Mouse (Mus musculus): ENCODE measurements around the gene Dnmbp.

The Dnmbp gene

DNA sequence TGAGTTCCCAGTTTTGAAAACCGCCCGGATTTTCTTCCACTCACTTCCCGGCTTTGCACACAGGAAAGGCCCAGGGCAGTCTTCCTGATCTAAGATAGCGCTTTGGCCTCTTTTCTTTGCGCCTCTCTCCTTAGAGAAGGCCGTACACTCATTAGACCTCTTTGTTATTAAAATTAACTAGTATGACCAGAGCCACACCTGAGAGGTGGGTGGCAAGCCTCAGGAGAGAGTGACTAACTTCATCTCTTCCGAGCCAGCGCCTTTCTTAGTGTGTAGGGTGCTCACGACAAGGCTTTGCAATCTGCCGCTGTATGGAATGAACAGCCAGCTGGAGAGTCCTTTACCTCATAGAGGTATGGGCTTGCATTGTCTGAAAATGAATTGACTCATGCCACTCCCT, 136.1 kb downstream of the Dnmbp start:
- DNase-seq (ENCODE audit: low read depth, low spot score): no peak

DNA sequence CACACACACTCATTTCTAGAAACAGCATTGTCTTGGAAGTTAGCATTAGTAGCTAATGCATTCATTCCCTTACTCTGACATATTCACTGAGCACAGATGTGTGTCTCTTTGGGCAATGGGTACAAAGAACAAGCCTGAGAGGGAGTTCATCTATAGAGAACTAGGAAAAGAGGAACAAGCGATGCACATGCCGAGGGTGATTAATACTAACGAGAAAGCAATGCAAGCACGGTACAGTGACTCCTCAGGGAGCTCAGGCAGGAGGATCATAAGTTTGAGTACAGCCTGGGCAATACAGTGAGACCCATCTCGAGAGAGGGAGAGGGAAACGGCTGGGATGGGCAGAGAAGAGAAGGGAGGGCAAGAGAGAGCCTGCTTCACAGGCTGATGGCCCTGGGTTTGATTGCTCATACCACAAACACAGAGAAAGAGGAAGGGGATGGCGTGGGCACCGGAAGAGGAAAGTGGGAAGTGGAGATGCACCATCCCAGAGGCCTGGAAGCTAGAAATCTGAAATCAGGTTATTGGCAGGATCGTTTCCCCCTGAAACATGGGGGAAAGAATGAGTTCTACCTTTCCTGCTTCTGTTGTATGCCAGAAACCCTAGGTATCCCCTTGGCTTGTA, 138.5 kb downstream of the Dnmbp start:
- no peak for DNase-seq (ENCODE audit: low read depth, low spot score)

DNA sequence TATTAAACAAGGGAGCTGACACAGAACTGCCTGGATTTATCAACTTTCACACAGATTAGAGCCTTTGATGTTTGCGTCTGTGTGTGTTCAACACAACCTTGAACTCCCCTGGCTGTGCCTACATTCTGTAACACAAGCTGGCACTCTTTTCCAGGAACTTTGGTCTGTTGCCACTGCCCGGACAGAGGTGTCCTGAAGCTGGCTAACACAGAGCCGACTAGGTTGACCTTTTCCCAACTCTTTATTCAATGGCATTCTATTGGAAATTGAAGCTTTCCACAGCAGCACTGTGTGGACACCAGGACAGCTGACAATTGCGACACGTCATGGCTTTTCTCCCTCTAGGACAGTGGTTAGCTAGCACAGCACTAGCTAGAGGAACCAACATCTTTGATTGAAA, 142.8 kb downstream of the Dnmbp start:
- DNase-seq (ENCODE audit: low read depth, low spot score): no peak

Data from CD4-positive helper T cell, adult 2 months (primary cell).